9 mouse cellular contexts compared by ENCODE assay signal in the genomic region with DNA sequence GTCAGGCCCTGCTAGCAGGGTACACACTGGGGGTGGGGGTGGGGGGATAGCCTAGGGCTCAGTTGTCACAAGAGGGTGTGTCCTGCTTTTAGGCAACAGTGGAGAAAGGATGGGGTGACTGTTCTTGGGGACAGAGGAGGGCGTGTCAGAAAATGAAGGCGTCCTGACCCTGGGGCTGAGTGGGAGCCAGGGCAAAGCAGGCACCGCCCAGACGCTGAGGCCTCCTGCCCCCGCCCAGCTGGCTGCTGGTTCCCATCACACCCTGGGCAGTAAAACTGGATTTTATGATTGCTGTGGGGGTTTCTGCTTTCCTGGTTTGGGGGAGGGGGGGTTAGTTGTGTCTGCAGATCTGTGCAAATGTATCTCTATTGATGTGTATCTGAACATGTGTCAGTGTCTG. TPM values are rescaled to one million over a fixed set of nuclear protein-coding genes. Genes with fewer than 3 reads are reported as not detected.
DNase-seq lines count a peak whose midpoint lies in the region; ATAC-seq and TF ChIP-seq lines count a peak whose summit lies in the region.
"Had no signal": no experiment of that assay in that cellular context is flagged by ENCODE, and none has a peak within 500 bp of the region (broad histone marks: within the 10 kb centered on the region; RNA-seq: fewer than 3 reads in every experiment).

No protein-coding gene starts in this region.

- no peak overlapping the region for H3K9ac ChIP-seq in heart, embryonic 15.5 days
- peak overlapping the region; percentile 42; the same call in 1 of the 2 replicates for H3K9ac ChIP-seq in liver, embryonic 12.5 days
- H3K9ac ChIP-seq in midbrain, embryonic 11.5 days (ENCODE audit: low read length), result no peak overlapping the region

- DNase-seq in c-Kit-positive CD71-positive TER-119-positive erythroid progenitor cells, embryonic 14.5 days (ENCODE audit: low spot score), result peak; percentile 74
- peak; percentile 40 to 59 for DNase-seq in spleen, postnatal 36 days (ENCODE audit: low spot score in 2 of 2)
- DNase-seq in natural killer cell, adult 2 months (ENCODE audit: low spot score in 2 of 2), result no peak
- no peak for DNase-seq in midbrain, embryonic 11.5 days (ENCODE audit: low spot score, missing footprints)
- DNase-seq in yolk sac, embryonic 10.5 days (ENCODE audit: low spot score), result no peak

- H3K27me3 ChIP-seq in E14TG2a.4 (ENCODE audit: insufficient read depth, low read length), result peaks cover 64% of the 10 kb centered on the region
- H3K27me3 ChIP-seq in heart, embryonic 15.5 days, result peaks cover 18% of the 10 kb centered on the region
- peaks cover 32% of the 10 kb centered on the region for H3K27me3 ChIP-seq in liver, embryonic 12.5 days (replicated peaks)
- no peaks in the 10 kb centered on the region for H3K27me3 ChIP-seq in midbrain, embryonic 11.5 days (ENCODE audit: control insufficient read depth, insufficient read depth, low read length)

- H3K4me3 ChIP-seq in E14TG2a.4 (replicated peaks; ENCODE audit: low read length), result peak overlapping the region; percentile 48
- H3K4me3 ChIP-seq in heart, embryonic 15.5 days, result no peak overlapping the region
- no peak overlapping the region for H3K4me3 ChIP-seq in liver, embryonic 12.5 days
- no peak overlapping the region for H3K4me3 ChIP-seq in midbrain, embryonic 11.5 days (ENCODE audit: low read depth, low read length)

- H3K36me3 ChIP-seq in E14TG2a.4 (ENCODE audit: insufficient read depth, low read length), result no peaks in the 10 kb centered on the region
- no peaks in the 10 kb centered on the region for H3K36me3 ChIP-seq in heart, embryonic 15.5 days
- H3K36me3 ChIP-seq in liver, embryonic 12.5 days, result no peaks in the 10 kb centered on the region
- H3K36me3 ChIP-seq in midbrain, embryonic 11.5 days (ENCODE audit: control insufficient read depth, insufficient read depth, low read length), result no peaks in the 10 kb centered on the region

- H3K9me3 ChIP-seq in E14TG2a.4 (ENCODE audit: low read length), result no peaks in the 10 kb centered on the region
- H3K9me3 ChIP-seq in heart, embryonic 15.5 days (replicated peaks), result no peaks in the 10 kb centered on the region
- H3K9me3 ChIP-seq in liver, embryonic 12.5 days (replicated peaks), result no peaks in the 10 kb centered on the region
- H3K9me3 ChIP-seq in midbrain, embryonic 11.5 days (ENCODE audit: control insufficient read depth, low read length), result no peaks in the 10 kb centered on the region

- H3K4me1 ChIP-seq in E14TG2a.4 (replicated peaks; ENCODE audit: low read depth, low read length), result peaks cover 49% of the 10 kb centered on the region
- peaks cover 22% of the 10 kb centered on the region for H3K4me1 ChIP-seq in heart, embryonic 15.5 days (replicated peaks)
- H3K4me1 ChIP-seq in liver, embryonic 12.5 days, result peaks cover 54% of the 10 kb centered on the region
- peaks cover 9% of the 10 kb centered on the region; the same call in 1 of the 2 replicates for H3K4me1 ChIP-seq in midbrain, embryonic 11.5 days (ENCODE audit: control insufficient read depth, insufficient read depth, low read length)

- 72% methylated on average over 5 of the region's 5 CpGs for WGBS in heart, embryonic 15.5 days
- 39% methylated on average over 5 of the region's 5 CpGs for WGBS in liver, embryonic 12.5 days (ENCODE audit: insufficient replicate concordance)
- 71% methylated on average over 5 of the region's 5 CpGs for WGBS in midbrain, embryonic 11.5 days

- no peak overlapping the region for H3K4me2 ChIP-seq in heart, embryonic 15.5 days
- H3K4me2 ChIP-seq in liver, embryonic 12.5 days, result peak overlapping the region; percentile 79
- H3K4me2 ChIP-seq in midbrain, embryonic 11.5 days, result no peak overlapping the region

- ATAC-seq in heart, embryonic 15.5 days (replicated peaks; ENCODE audit: insufficient number of reproducible peaks, insufficient read depth, low FRiP score, low read depth), result no peak
- ATAC-seq in liver, embryonic 12.5 days, result peak; percentile 65
- ATAC-seq in midbrain, embryonic 11.5 days (ENCODE audit: low FRiP score), result no peak

- H3K27ac ChIP-seq in heart, embryonic 15.5 days, result peak overlapping the region; percentile 73; the same call in 1 of the 2 replicates
- H3K27ac ChIP-seq in liver, embryonic 12.5 days, result peak overlapping the region; percentile 76
- H3K27ac ChIP-seq in midbrain, embryonic 11.5 days (ENCODE audit: low read depth, low read length), result no peak overlapping the region

- no peak for TF ChIP-seq CTCF in E14TG2a.4 (conservative IDR thresholded peaks at IDR 0.05; ENCODE audit: low read length)

RNA-seq across cellular contexts. Expression of a gene that starts 21.9 kb away (rescaled TPM):
- 0.04 and 0.10 TPM in 2 replicates for polyA plus RNA-seq in heart, embryonic 15.5 days (2015; fragmentation: Nextera tagmentation; extraction: Ambion mirVana)
- not detected in 2 replicates for polyA plus RNA-seq in liver, embryonic 12.5 days (2016; fragmentation: Nextera tagmentation; extraction: Ambion mirVana)
- polyA plus RNA-seq in midbrain, embryonic 11.5 days (2014; fragmentation: Nextera tagmentation; extraction: Ambion mirVana), result not detected in 2 replicates
- polyA plus RNA-seq: neural tube, embryonic 14.5 days had no signal

RNA-seq across cellular contexts. Expression of a gene that starts 28.3 kb away (rescaled TPM):
- polyA plus RNA-seq in heart, embryonic 15.5 days (2015; fragmentation: Nextera tagmentation; extraction: Ambion mirVana), result 30.3 and 197 TPM in 2 replicates
- polyA plus RNA-seq in liver, embryonic 12.5 days (2016; fragmentation: Nextera tagmentation; extraction: Ambion mirVana), result 71.9 and 75.3 TPM in 2 replicates
- polyA plus RNA-seq in midbrain, embryonic 11.5 days (2014; fragmentation: Nextera tagmentation; extraction: Ambion mirVana), result 9.2 and 10.2 TPM in 2 replicates

RNA-seq across cellular contexts. Expression of a gene that starts 35.9 kb away (rescaled TPM):
- polyA plus RNA-seq in heart, embryonic 15.5 days (2015; fragmentation: Nextera tagmentation; extraction: Ambion mirVana), result 0.87 and 0.95 TPM in 2 replicates
- not detected in 2 replicates for polyA plus RNA-seq in liver, embryonic 12.5 days (2016; fragmentation: Nextera tagmentation; extraction: Ambion mirVana)
- polyA plus RNA-seq in midbrain, embryonic 11.5 days (2014; fragmentation: Nextera tagmentation; extraction: Ambion mirVana), result 0.18 and 0.25 TPM in 2 replicates

RNA-seq across cellular contexts. Expression of a gene that starts 51.5 kb away (rescaled TPM):
- polyA plus RNA-seq in heart, embryonic 15.5 days (2015; fragmentation: Nextera tagmentation; extraction: Ambion mirVana), result 1.0 and 3.4 TPM in 2 replicates
- not detected in 2 replicates for polyA plus RNA-seq in liver, embryonic 12.5 days (2016; fragmentation: Nextera tagmentation; extraction: Ambion mirVana)
- not detected in 2 replicates for polyA plus RNA-seq in midbrain, embryonic 11.5 days (2014; fragmentation: Nextera tagmentation; extraction: Ambion mirVana)

RNA-seq across cellular contexts. Expression of a gene that starts 52.0 kb away (rescaled TPM):
- 33.1 and 213 TPM in 2 replicates for polyA plus RNA-seq in heart, embryonic 15.5 days (2015; fragmentation: Nextera tagmentation; extraction: Ambion mirVana)
- polyA plus RNA-seq in liver, embryonic 12.5 days (2016; fragmentation: Nextera tagmentation; extraction: Ambion mirVana), result 72.7 and 77.6 TPM in 2 replicates
- polyA plus RNA-seq in midbrain, embryonic 11.5 days (2014; fragmentation: Nextera tagmentation; extraction: Ambion mirVana), result 5.0 and 5.6 TPM in 2 replicates

Comparison
In these comparisons a context has a peak if more than half of its experiments do, and no peak if none do; other contexts are left out.
1. DNase-seq: peak in c-Kit-positive CD71-positive TER-119-positive erythroid progenitor cells, embryonic 14.5 days (single experiment) and spleen, postnatal 36 days (2 of 2); none in natural killer cell, adult 2 months (0 of 2), midbrain, embryonic 11.5 days (single experiment) and yolk sac, embryonic 10.5 days (single experiment).